Mouse (Mus musculus) cerebellum, adult 9-11 months (tissue): ENCODE results near the gene Smap1.
"Not testable (repeated sequence)": the region's sequence is repeated elsewhere in the genome, so short reads cannot be mapped to it uniquely, and the experiment has no call there.

Experiments used
- DNase-seq: peaks from one replicate; pipeline ENCODE4 v3.0.0; 2022

Smap1 gene

GRCm38 (mm10) chr1:23921711-23922529 lies at the start of gene Smap1:
Gene Smap1, minus strand, starts transcription at chr1:23922317.
- peak; percentile 89 for DNase-seq

GRCm38 (mm10) chr1:23971159-23971558 lies 49.0 kb upstream of the Smap1 start:
- DNase-seq, result not testable (repeated sequence)

GRCm38 (mm10) chr1:23968027-23968725 lies 46.1 kb upstream of the Smap1 start:
- no peak for DNase-seq

GRCm38 (mm10) chr1:23966226-23966625 lies 44.1 kb upstream of the Smap1 start:
- DNase-seq, result no peak

- no peak for DNase-seq
Measured at GRCm38 (mm10) chr1:23959415-23959732, 37.3 kb upstream of the Smap1 start.

- DNase-seq, result no peak
Measured at GRCm38 (mm10) chr1:23958668-23959414, 36.7 kb upstream of the Smap1 start.

GRCm38 (mm10) chr1:23958101-23958500 lies 36.0 kb upstream of the Smap1 start:
- no peak for DNase-seq

- DNase-seq, result no peak
Measured at GRCm38 (mm10) chr1:23955539-23955938, 33.4 kb upstream of the Smap1 start.

- DNase-seq, result no peak
Measured at GRCm38 (mm10) chr1:23953921-23954320, 31.8 kb upstream of the Smap1 start.

GRCm38 (mm10) chr1:23948778-23949699 lies 26.9 kb upstream of the Smap1 start:
- DNase-seq, result no peak

GRCm38 (mm10) chr1:23948290-23948689 lies 26.2 kb upstream of the Smap1 start:
- DNase-seq, result no peak

GRCm38 (mm10) chr1:23944076-23944475 lies 22.0 kb upstream of the Smap1 start:
- DNase-seq, result no peak

- no peak for DNase-seq
Measured at GRCm38 (mm10) chr1:23943146-23943940, 21.2 kb upstream of the Smap1 start.

GRCm38 (mm10) chr1:23935408-23935762 lies 13.3 kb upstream of the Smap1 start:
- DNase-seq, result no peak

GRCm38 (mm10) chr1:23934669-23935407 lies 12.7 kb upstream of the Smap1 start:
- no peak for DNase-seq

GRCm38 (mm10) chr1:23929410-23929809 lies 7.3 kb upstream of the Smap1 start:
- no peak for DNase-seq

GRCm38 (mm10) chr1:23928371-23928770 lies 6.3 kb upstream of the Smap1 start:
- DNase-seq, result no peak

GRCm38 (mm10) chr1:23923779-23924708 lies 1.9 kb upstream of the Smap1 start:
- DNase-seq, result no peak

GRCm38 (mm10) chr1:23922530-23922884 lies 390 bp upstream of the Smap1 start:
- DNase-seq, result no peak

GRCm38 (mm10) chr1:23920275-23920674 lies 1.8 kb downstream of the Smap1 start:
- DNase-seq, result peak; percentile 64
